Mouse (Mus musculus): ENCODE measurements around the gene Gm20547.

DNA sequence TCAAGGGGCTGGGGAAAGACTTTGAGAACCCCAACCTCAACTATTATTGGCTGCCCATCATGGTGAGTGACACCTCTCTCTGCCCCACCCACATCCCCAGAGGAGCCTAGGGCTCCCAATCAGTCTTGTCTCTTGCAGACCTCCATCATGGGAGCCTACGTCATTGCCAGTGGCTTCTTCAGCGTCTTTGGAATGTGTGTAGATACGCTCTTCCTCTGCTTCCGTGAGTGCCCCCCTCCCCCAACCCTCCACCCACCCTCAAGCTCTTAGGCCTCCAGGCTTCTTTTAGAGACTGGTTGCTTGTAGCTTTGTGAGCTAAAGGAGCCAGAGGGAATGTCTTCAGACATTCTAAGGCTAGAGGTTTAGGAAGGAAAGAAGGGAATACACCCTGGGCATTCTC is 47.0 kb upstream of the Gm20547 start:
- no peak for TF ChIP-seq MAFK (IDR thresholded peaks at IDR 0.05; ENCODE audit: insufficient read depth, low read depth, low read length)
- TF ChIP-seq CHD2 (IDR thresholded peaks at IDR 0.05; ENCODE audit: low read depth, low read length): no peak
